30 mouse cellular contexts compared by ENCODE assay signal in the genomic region with DNA sequence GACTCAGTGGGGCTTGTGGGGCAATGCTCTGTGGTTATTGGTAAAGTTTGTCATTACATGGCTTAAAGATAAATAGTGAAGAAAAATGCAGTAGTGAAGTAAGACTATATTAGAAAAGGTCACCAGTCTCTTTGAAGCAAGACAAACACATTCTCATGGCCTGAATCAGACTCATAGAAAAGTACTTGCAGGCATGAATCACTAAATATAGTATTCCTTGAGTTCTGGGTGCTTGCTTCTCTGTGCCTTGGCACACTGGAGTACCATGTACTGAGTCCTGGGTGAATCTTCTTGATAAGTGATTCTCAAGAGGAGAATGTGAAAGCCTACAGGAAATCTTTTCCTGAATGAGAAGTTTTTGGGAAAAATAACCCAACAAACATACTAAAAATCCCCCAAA.
"Had no signal": no experiment of that assay in that cellular context is flagged by ENCODE, and none has a peak within 500 bp of the region (broad histone marks: within the 10 kb centered on the region; RNA-seq: fewer than 3 reads in every experiment).

No protein-coding gene starts in this region.

- H3K9me3 ChIP-seq: limb, embryonic 10.5 days; limb, embryonic 12.5 days; limb, embryonic 13.5 days; limb, embryonic 15.5 days; liver, embryonic 12.5 days; liver, embryonic 13.5 days; liver, embryonic 15.5 days; lung, embryonic 15.5 days; megakaryocyte, embryonic 14.5 days; midbrain, embryonic 10.5 days; midbrain, embryonic 12.5 days; midbrain, embryonic 13.5 days; midbrain, embryonic 15.5 days; neural tube, embryonic 12.5 days had no signal

- H3K27ac ChIP-seq: limb, embryonic 10.5 days; limb, embryonic 12.5 days; limb, embryonic 13.5 days; limb, embryonic 15.5 days; liver, embryonic 12.5 days; liver, embryonic 13.5 days; liver, embryonic 14.5 days; liver, embryonic 15.5 days; lung, embryonic 15.5 days; macrophage; midbrain, embryonic 10.5 days; midbrain, embryonic 12.5 days; midbrain, embryonic 13.5 days; midbrain, embryonic 15.5 days; neural tube, embryonic 12.5 days had no signal

- H3K4me1 ChIP-seq: limb, embryonic 10.5 days; limb, embryonic 12.5 days; limb, embryonic 13.5 days; limb, embryonic 15.5 days; liver, embryonic 12.5 days; liver, embryonic 13.5 days; liver, embryonic 15.5 days; lung, embryonic 15.5 days; megakaryocyte, embryonic 14.5 days; midbrain, embryonic 10.5 days; midbrain, embryonic 12.5 days; midbrain, embryonic 13.5 days; midbrain, embryonic 15.5 days; neural tube, embryonic 12.5 days had no signal

- H3K27me3 ChIP-seq: limb, embryonic 12.5 days; limb, embryonic 13.5 days; limb, embryonic 15.5 days; liver, embryonic 12.5 days; liver, embryonic 13.5 days; liver, embryonic 15.5 days; lung, embryonic 15.5 days; megakaryocyte, embryonic 14.5 days; midbrain, embryonic 12.5 days; midbrain, embryonic 13.5 days; midbrain, embryonic 15.5 days; neural tube, embryonic 12.5 days had no signal

- ATAC-seq: liver, embryonic 12.5 days; liver, postnatal 0 days; lung, postnatal 0 days; midbrain, embryonic 13.5 days; midbrain, embryonic 15.5 days; midbrain, embryonic 16.5 days had no signal

- H3K36me3 ChIP-seq: limb, embryonic 10.5 days; limb, embryonic 12.5 days; limb, embryonic 13.5 days; limb, embryonic 15.5 days; liver, embryonic 12.5 days; liver, embryonic 13.5 days; liver, embryonic 15.5 days; lung, embryonic 15.5 days; midbrain, embryonic 10.5 days; midbrain, embryonic 12.5 days; midbrain, embryonic 13.5 days; midbrain, embryonic 15.5 days; neural tube, embryonic 12.5 days had no signal

- DNase-seq: left cerebral cortex, postnatal 4 days; liver; liver, embryonic 13.5 days; liver, postnatal 0 days; lung, adult 18-20 months; lung, adult 2 months; lung, embryonic 14.5 days; lung, postnatal 10 days; lung, postnatal 14 days; lung, postnatal 36 days; lung, postnatal 4 days; midbrain, embryonic 14.5 days had no signal

- H3K4me3 ChIP-seq: limb, embryonic 10.5 days; limb, embryonic 12.5 days; limb, embryonic 13.5 days; limb, embryonic 15.5 days; liver, embryonic 12.5 days; liver, embryonic 13.5 days; liver, embryonic 15.5 days; lung, embryonic 15.5 days; megakaryocyte, embryonic 14.5 days; midbrain, embryonic 10.5 days; midbrain, embryonic 12.5 days; midbrain, embryonic 13.5 days; midbrain, embryonic 15.5 days; myocyte; neural tube, embryonic 12.5 days had no signal
